Mouse (Mus musculus) cerebellum, adult 2 months (tissue): ENCODE data around the gene Dok3. TPM values are rescaled to one million over a fixed set of nuclear protein-coding genes. Genes with fewer than 3 reads are reported as not detected.
"Not testable (repeated sequence)": the region's sequence is repeated elsewhere in the genome, so short reads cannot be mapped to it uniquely, and the experiment has no call there.

Source experiments
- DNase-seq, 2 experiments: peaks; one replicate each; pipeline ENCODE4 v3.0.0; 2021
- H3K27ac ChIP-seq: fragments of 200-500 bp; 2 replicates; pipeline ENCODE4 v1.5.1; 2012; ENCODE audit warnings: low read length, control low read depth, inconsistent platforms; ENCODE audit not compliant: insufficient read depth
- H3K27me3 ChIP-seq: fragments of 200-500 bp; 2 replicates; pipeline ENCODE4 v1.6.1; 2012; ENCODE audit warnings: inconsistent platforms, mild to moderate bottlenecking, low read length, moderate library complexity; ENCODE audit not compliant: control insufficient read depth, insufficient read depth
- H3K4me1 ChIP-seq: fragments of 200-500 bp; 2 replicates; pipeline ENCODE4 v1.6.1; 2011; ENCODE audit warnings: low read length; ENCODE audit not compliant: control insufficient read depth, insufficient read depth
- H3K4me3 ChIP-seq: fragments of 200-500 bp; replicated peaks from 2 replicates; pipeline ENCODE3; 2011; ENCODE audit warnings: mild to moderate bottlenecking, low read depth, low read length, control low read depth; ENCODE audit not compliant: insufficient read depth
- CTCF ChIP-seq: fragments of 200-500 bp; IDR thresholded peaks from 2 replicates; pipeline ENCODE4 v1.5.1; 2011; ENCODE audit warnings: low read depth, mild to moderate bottlenecking, control low read depth, low read length, moderate library complexity, borderline replicate concordance; ENCODE audit not compliant: insufficient read depth
- POLR2A ChIP-seq: fragments of 200-500 bp; IDR thresholded peaks from 2 replicates; pipeline ENCODE4 v1.6.1; 2011; ENCODE audit warnings: low read length, control low read depth, borderline replicate concordance; ENCODE audit not compliant: insufficient read depth
- WGBS: fragments of 180-500 bp; shearing (Covaris S2); methylation state at CpG from one replicate; pipeline ENCODE4 v1.1.7; 2018; 5-methylcytosine and 5-hydroxymethylcytosine counted together
- polyA plus RNA-seq: library from polyadenylated mRNA; depleted of rRNA; stranded (reverse); fragments of >200 nt; gene quantifications from 2 replicates; pipeline ENCODE4 v1.2.3, GENCODE M21; 2012

Gene Dok3
- polyA plus RNA-seq, 1 experiment, result 9.8 TPM

- peak; percentile 54 to 66 for DNase-seq
- peak overlapping the region; percentile 86 for H3K4me3 ChIP-seq
- H3K27me3 ChIP-seq, result no peaks in the 10 kb centered on the region
- peak overlapping the region; percentile 85 for H3K27ac ChIP-seq
- 2% methylated on average over 47 of the region's 47 CpGs for WGBS
- peaks cover 16% of the 10 kb centered on the region for H3K4me1 ChIP-seq
- TF ChIP-seq CTCF, result no peak
- TF ChIP-seq POLR2A, result no peak
Observed at GRCm38 (mm10) chr13:55570286-55570973, 41.3 kb upstream of the Dok3 start.

- no peak overlapping the region for H3K27ac ChIP-seq
- H3K27me3 ChIP-seq, result no peaks in the 10 kb centered on the region
- TF ChIP-seq POLR2A (no peak), CTCF (no peak)
- peak overlapping the region; percentile 86 for H3K4me3 ChIP-seq
- H3K4me1 ChIP-seq, result peaks cover 16% of the 10 kb centered on the region
- peak; percentile 29 to 38 for DNase-seq
- WGBS, result 2% methylated on average over 16 of the region's 16 CpGs
Observed at GRCm38 (mm10) chr13:55569726-55570285, 40.7 kb upstream of the Dok3 start.

- H3K4me1 ChIP-seq, result peaks cover 16% of the 10 kb centered on the region
- H3K27ac ChIP-seq, H3K27me3 ChIP-seq, DNase-seq, H3K4me3 ChIP-seq: not testable (repeated sequence)
- 87% methylated on average over 4 of the region's 4 CpGs for WGBS
Observed at GRCm38 (mm10) chr13:55568524-55568923, 39.4 kb upstream of the Dok3 start.

DNA sequence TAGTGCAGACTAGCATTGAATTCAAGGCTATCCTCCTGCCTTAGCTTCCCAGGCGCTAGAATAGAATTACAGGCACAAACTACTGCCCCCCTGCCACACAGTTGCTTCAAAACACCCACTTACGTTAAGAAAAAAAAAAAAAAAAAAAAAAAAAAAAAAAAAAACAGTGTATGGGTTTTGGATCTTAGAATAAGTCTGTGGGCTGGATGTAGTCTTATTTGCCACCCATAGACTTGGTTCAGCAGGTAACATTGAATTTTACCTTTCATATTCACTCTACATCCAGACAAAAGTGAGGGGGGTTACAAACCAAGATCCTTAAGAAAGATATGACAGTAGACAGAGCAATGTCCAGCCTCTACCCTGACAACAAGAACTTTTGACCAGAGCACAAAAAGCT is 38.9 kb upstream of the Dok3 start:
- 77% methylated on average over 2 of the region's 2 CpGs for WGBS
- Histone ChIP-seq H3K4me3 (no peak overlapping the region), H3K27me3 (no peaks in the 10 kb centered on the region), H3K27ac (no peak overlapping the region), H3K4me1 (peaks cover 16% of the 10 kb centered on the region)
- no peak for TF ChIP-seq POLR2A
- TF ChIP-seq CTCF, result no peak
- DNase-seq, result no peak

GRCm38 (mm10) chr13:55567001-55567400 is 37.9 kb upstream of the Dok3 start:
- no peak overlapping the region for H3K27ac ChIP-seq
- H3K4me3 ChIP-seq, result no peak overlapping the region
- peaks cover 14% of the 10 kb centered on the region for H3K4me1 ChIP-seq
- WGBS, result 67% methylated on average over 6 of the region's 6 CpGs
- no peak for DNase-seq
- no peak for TF ChIP-seq POLR2A
- TF ChIP-seq CTCF, result no peak
- H3K27me3 ChIP-seq, result no peaks in the 10 kb centered on the region

- H3K4me3 ChIP-seq, result no peak overlapping the region
- DNase-seq, result no peak
- TF ChIP-seq POLR2A (no peak), CTCF (no peak)
- H3K27ac ChIP-seq, result no peak overlapping the region
- WGBS, result 32% methylated on average over 7 of the region's 7 CpGs
- peaks cover 7% of the 10 kb centered on the region for H3K4me1 ChIP-seq
- H3K27me3 ChIP-seq, result no peaks in the 10 kb centered on the region
Observed at GRCm38 (mm10) chr13:55563266-55563879, 34.3 kb upstream of the Dok3 start.

DNA sequence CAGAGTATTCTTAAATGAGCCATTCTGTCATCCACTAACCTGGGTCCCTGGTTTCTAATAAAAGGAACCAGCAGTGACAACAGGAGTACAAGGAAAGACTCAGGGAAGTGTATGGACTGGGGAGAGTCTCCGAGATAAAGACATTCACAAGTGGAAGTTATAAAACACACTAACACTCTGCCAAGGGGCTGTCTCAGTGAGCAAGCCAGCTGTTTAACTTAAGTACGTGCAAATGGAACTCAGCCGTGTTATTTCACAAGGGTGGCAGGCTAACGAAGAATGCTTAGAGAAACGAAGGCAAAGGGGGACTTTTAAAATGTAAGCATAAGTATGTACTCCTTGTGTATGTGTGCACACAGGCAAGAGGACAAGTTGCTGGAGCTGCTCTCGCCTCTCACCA is 28.4 kb upstream of the Dok3 start:
- Histone ChIP-seq H3K4me3 (no peak overlapping the region), H3K27ac (no peak overlapping the region), H3K27me3 (no peaks in the 10 kb centered on the region), H3K4me1 (peaks cover 6% of the 10 kb centered on the region; the same call in 1 of the 2 replicates)
- WGBS, result 75% methylated on average over 6 of the region's 6 CpGs
- no peak for TF ChIP-seq CTCF
- no peak for TF ChIP-seq POLR2A
- DNase-seq, result no peak

DNA sequence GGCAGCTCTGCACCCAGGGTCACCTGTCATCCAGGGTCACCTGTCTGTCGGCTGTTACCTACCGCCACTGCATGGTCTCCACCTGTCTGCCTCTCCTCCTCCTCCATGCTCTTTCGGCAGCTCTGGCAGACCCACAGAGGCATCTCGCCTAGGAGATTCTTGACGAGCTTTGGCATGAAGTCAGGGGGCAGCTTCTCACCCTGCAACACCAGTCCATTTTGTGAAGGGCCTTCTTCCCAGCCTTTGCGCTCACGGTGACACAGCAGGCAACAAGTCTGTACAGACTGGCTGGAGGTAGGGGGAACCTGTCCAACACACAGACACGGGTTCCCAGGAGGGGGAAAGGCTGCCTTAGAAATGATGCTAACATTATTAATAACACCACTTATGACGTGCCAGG is 26.8 kb upstream of the Dok3 start:
- TF ChIP-seq POLR2A, result no peak
- TF ChIP-seq CTCF, result no peak
- Histone ChIP-seq H3K27ac (no peak overlapping the region), H3K4me3 (no peak overlapping the region), H3K27me3 (no peaks in the 10 kb centered on the region), H3K4me1 (peaks cover 6% of the 10 kb centered on the region; the same call in 1 of the 2 replicates)
- no peak for DNase-seq
- 51% methylated on average over 9 of the region's 9 CpGs for WGBS
